Mouse (Mus musculus) neutrophil, adult 65 days (primary cell): ENCODE data around the gene Ier2. TPM values are rescaled to one million over a fixed set of nuclear protein-coding genes. Genes with fewer than 3 reads are reported as not detected.

Source experiments
- total RNA-seq: library from RNA; stranded (reverse); gene quantifications from 2 replicates; pipeline ENCODE4 v1.2.4, GENCODE M21; 2023

Ier2 gene
- total RNA-seq, result 1,006 and 1,033 TPM in 2 replicates

GRCm38 (mm10) chr8:84662581-84663065 lies at the start of gene Ier2:
Gene Ier2, minus strand, starts transcription at chr8:84662852.

GRCm38 (mm10) chr8:84700941-84701911 lies 38.6 kb upstream of the Ier2 start, which contains the start of gene Lyl1:
Gene Lyl1, plus strand, starts transcription at chr8:84701457.

DNA sequence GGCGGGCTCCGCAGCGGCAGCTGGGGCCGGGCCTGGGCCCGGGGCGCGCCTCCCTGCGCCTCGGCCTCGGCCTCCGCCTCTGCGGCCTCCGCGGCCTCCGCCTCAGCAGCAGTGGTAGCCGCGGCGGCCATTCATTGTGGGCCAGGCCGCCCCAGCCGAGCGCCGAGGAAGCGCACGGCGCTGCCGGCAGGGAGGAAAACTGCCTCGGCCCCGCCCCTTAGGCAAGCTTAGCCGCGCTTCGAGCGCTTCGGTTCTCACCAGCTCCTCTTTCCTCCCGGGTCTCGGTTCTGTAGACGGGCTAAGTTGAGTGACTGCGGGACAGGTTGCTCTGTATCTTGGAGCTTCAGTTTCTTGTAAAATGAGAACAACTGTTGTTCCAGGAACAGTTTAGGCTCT lies 25.1 kb upstream of the Ier2 start, which contains the start of gene Nacc1:
Gene Nacc1, minus strand, starts transcription at position 158 of the 396 bp plus-strand sequence.

DNA sequence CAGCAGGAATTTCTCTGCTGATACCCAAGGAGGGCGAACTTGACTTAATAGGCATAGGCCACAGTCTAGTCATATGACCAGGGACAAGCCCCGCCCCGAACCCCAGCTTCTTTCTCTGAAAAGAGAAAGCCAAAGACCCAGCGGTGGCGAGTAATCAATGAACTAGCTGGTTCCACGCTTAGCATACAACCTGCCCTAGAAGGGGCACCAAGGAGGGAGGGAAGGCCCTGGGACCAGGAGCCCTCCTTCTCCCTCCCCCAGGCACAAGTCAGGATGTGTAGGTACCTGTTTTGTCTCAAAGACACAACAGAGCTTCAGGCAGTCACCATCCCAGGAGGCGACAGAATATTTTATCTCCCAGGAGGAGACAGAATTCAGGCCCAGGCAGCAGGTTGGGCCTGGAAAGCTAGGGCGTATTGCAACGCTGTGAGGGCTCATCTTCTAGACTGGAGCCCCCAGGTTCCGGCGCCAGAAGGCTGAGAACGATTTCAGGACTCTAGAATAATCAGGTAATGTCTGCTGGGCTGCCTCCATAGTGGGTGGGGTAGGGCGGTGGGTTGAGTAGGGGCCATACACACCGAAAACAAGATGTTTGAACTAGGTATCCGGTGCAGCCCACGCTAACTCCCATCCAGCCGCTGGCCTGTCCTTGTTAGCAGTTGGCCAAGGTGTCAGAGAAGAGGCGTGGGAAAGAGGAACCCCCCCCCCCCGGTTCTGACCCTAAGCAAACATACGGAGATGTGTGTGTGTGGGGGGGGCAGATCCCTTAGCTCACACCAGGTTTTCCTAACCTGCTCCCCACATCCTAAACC lies 23.7 kb upstream of the Ier2 start, which contains the start of gene Trmt1:
Gene Trmt1, plus strand, starts transcription at position 117 of the 812 bp plus-strand sequence.

Other genes with a start within 250 kb of the Ier2 start
- 23.4 and 32.0 TPM in 2 replicates for gene Trmt1, start 23.5 kb upstream of the Ier2 start, total RNA-seq
- gene Nacc1, start 25.0 kb upstream of the Ier2 start, total RNA-seq, result 29.3 and 31.5 TPM in 2 replicates
- gene Lyl1, start 38.6 kb upstream of the Ier2 start, total RNA-seq, result 72.0 and 81.6 TPM in 2 replicates
- 3.3 TPM in 2 replicates for gene G430095P16Rik, start 60.2 kb upstream of the Ier2 start, total RNA-seq
- gene Nfix, start 137.5 kb upstream of the Ier2 start, total RNA-seq, result 11.2 and 14.3 TPM in 2 replicates
- 0.38 and 1.1 TPM in 2 replicates for gene Dand5, start 160.0 kb upstream of the Ier2 start, total RNA-seq
- 4.2 and 5.3 TPM in 2 replicates for gene Gadd45gip1, start 168.7 kb upstream of the Ier2 start, total RNA-seq
- gene Rad23a, start 177.8 kb upstream of the Ier2 start, total RNA-seq, result 23.0 and 25.5 TPM in 2 replicates
- gene Calr, start 184.1 kb upstream of the Ier2 start, total RNA-seq, result 301 and 316 TPM in 2 replicates
- 26.9 and 37.7 TPM in 2 replicates for gene Farsa, start 194.1 kb upstream of the Ier2 start, total RNA-seq
- gene Syce2, start 209.3 kb upstream of the Ier2 start, total RNA-seq, result 7.3 and 11.1 TPM in 2 replicates
- gene Gcdh, start 231.1 kb upstream of the Ier2 start, total RNA-seq, result 5.3 and 5.7 TPM in 2 replicates
- gene Klf1, start 239.1 kb upstream of the Ier2 start, total RNA-seq, result 1.0 TPM in 1 of 2 replicates, not detected in the other
- gene Dnase2a, start 245.7 kb upstream of the Ier2 start, total RNA-seq, result 15.4 and 20.9 TPM in 2 replicates